Mouse (Mus musculus): ENCODE data around the gene Rasgrf2.

Gene Rasgrf2

DNA sequence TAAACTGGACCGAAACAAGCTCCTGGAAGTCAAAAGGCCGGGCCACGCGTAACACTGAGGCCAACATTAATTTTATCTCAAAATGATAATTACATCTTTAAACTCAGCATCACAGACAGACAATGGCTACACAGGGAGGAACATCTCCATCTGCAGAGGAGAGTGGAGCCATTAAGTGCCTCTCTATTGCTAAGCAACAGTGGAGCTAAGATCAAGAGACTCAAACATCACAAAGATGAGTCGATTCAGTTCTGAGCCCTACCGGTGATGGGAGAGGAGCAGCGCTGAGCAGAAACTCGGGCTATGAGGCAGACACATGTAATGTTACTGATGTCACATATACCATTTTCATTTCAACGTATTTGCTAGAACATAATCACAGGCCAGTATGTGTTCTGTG lies 191.3 kb downstream of the Rasgrf2 start:
- DNase-seq: no peak

DNA sequence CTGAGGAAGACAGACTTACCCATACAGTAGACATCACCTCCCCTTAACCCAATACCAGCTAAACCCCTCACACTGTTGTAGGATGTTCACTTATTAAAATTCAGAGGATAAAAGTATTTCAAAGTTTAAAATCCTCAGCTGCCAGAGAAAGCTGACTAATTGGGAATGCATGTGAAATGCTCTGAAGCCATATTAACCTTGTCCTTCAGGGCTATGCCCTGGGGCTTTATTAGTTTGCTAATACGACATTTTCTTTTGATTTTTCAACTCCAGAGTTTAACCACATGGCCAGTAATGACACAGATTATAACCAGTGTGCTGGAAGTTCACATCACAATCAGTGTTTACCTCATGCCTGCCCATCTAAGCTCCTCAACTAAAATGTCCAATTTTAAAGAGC lies 192.6 kb downstream of the Rasgrf2 start:
- DNase-seq: no peak

- no peak for DNase-seq
Observed at GRCm38 (mm10) chr13:91937232-91937631, 194.2 kb downstream of the Rasgrf2 start.

- no peak for DNase-seq
Observed at GRCm38 (mm10) chr13:91932122-91932521, 199.3 kb downstream of the Rasgrf2 start.

DNA sequence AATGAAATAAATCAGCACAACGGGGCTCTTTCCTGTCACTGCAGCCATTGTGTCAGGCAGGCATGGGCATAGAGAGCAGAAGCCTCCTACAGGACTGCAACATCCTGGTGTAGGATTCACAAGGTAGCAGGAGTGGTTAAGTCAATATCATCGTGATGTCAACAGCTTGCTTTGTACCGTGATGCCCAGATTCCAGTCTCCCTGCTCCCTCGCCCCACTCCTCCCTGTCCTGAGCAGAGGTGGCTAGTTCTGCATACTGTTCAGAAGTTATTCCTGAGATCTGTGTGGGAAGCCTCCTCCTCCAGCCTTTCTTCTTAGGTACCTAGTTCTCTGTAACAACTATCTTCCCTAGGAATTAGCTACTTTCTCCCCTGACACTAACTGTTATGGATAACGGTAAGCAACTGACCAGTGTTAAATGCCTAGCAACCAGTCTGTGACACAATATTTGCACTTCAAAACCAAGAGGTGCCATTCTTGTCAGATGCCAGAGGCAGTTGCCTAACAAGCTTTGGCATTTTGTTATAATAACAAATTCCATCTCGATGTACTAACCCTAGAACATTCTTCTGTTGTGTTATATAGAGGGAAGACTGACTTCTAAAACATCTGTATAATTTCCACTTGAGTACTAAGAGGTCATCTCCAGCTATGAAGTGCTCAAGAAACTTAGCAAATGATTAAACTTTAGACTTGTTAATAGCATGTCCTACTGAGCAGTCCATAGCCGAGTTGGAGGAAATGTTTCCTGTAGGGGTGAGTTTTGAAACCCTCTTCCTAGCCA lies 201.3 kb downstream of the Rasgrf2 start:
- no peak for DNase-seq

DNA sequence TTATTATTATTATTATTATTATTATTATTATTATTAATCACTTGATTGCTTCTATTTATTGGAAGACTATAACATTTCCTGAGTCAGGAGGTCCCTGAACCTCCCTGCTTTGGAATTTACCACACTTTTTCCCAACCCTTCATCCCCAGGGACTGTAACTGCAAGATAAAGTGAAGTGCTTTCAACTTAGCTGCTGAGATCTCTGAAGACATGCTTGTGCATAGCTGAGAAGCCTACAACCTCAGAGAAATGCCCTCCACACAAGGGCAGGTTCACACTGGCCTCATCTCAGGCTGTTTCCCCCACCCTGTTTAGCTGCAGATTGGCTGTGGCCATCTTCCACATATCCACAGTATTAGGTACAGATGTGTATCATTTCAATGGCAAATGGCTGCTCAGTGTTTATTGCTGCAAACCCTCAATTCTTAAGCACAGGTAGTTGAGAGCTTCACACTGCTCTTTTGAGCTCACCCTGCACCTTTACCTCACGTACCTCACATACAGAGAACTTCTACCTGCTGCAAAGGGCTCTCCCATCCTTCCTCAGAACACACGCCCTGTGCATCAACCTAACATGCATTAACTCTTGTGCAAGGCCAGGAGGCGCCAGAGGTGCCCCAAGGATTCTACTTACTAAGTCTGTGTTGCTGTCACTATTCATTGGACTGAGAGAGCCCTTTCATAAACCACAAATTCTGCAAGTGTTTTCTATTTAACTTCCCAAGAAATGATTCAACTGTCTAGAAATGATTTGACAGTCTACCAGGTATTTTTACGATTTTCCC lies 202.7 kb downstream of the Rasgrf2 start:
- DNase-seq: no peak

GRCm38 (mm10) chr13:91921010-91921409 lies 210.4 kb downstream of the Rasgrf2 start:
- no peak for DNase-seq

DNA sequence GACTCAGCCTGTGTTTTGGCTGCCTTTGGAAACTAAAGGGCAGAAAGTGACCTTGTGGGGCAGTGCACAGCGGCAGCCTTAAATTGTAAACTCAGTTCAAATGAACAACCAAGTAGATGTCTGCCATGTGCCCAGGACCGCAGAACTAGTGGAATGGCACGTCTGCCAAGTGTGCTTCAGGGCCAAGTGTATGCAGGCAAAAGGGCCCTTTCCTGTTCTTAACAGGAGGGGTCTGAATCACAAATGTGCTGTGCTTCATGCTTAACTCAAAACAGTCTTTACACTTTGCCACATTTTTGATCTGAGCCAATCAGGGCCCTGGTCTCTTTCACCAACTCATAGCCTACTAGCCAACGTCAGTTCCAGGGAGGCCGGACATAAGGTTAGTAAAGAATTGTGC lies 212.7 kb downstream of the Rasgrf2 start:
- DNase-seq: no peak

GRCm38 (mm10) chr13:91917835-91918234 lies 213.6 kb downstream of the Rasgrf2 start:
- no peak for DNase-seq

- no peak for DNase-seq
Observed at GRCm38 (mm10) chr13:91916308-91916707, 215.1 kb downstream of the Rasgrf2 start.

GRCm38 (mm10) chr13:91915582-91916239 lies 215.7 kb downstream of the Rasgrf2 start:
- DNase-seq: no peak

DNA sequence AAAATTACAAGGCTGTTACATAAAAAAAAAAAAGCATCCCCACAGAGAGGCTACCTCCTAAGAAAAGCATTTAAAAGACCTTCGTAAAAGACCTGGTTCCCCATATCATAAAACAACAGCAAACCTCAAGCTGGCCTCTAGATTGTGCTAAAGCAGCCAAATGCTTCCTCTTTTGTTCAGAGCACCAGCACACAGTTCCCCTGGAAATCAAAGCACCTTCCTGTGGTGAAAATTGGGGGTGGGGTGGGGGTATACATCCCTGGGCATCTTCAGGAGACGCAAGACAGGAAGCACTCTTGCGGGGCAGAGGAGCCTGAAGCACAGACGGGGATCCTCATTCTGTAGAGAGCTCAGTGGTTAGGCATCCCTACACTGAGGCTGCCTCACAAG lies 216.3 kb downstream of the Rasgrf2 start:
- DNase-seq: no peak

DNA sequence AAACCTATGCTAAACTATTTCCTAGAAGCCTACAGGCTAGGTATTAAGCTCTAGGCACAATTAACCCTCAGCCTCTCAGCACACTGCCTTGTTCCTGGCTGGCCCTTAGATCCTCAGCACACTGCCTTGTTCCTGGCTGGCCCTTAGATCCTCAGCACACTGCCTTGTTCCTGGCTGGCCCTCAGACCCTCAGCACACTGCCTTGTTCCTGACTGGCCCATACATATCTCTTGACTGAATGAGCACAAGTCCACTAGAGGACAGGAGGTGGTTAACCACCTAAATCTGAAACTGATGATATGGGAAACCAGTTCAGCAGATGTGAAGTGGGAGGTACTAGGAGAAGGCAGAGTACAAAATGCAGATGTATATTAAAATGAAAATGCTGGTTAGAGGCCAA lies 219.8 kb downstream of the Rasgrf2 start:
- DNase-seq: no peak

GRCm38 (mm10) chr13:91911211-91911610 lies 220.2 kb downstream of the Rasgrf2 start:
- no peak for DNase-seq

- peak; percentile 79 for DNase-seq
Observed at GRCm38 (mm10) chr13:91908202-91908980, 223.1 kb downstream of the Rasgrf2 start.

DNA sequence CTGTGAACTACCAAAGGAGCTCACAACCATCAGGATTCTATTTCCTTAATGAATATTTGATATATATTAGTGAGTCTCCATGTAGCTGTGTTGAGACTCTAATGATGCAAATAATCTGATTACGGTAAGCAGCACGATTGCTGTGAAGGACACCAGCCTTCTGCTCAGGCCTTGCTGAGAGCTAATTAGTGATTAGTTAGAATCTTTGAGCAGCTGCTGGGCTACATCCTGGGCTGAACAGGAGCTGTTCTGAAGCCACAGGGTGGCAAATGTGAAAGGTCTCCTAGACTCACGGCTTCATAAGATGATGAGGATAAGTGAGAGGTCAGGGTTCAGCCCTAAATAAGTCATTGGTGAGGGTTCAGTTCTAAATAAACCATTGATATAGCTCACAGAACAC lies 225.1 kb downstream of the Rasgrf2 start:
- DNase-seq: no peak

DNA sequence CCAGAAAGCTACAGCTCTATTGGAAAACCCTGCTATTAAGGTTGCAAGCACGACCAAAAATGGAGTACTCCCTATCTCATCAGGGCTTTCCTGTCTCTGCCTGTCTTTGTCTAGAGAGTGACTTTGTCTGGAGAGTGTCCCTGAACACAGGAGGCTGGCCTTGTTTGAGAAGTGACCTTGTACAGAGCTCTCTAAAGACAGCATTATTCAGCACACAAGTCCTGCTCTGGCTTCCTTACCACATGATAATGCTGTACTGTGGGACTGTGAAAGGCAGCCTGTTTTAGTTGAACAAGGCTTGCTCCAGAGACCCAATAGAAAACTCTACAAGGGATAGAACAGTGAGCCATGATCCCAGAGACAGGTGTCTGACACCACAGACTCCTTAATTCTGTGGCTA lies 235.0 kb downstream of the Rasgrf2 start:
- no peak for DNase-seq

GRCm38 (mm10) chr13:91893132-91893531 lies 238.3 kb downstream of the Rasgrf2 start:
- no peak for DNase-seq

GRCm38 (mm10) chr13:91890031-91890619 lies 241.3 kb downstream of the Rasgrf2 start:
- DNase-seq: no peak

DNA sequence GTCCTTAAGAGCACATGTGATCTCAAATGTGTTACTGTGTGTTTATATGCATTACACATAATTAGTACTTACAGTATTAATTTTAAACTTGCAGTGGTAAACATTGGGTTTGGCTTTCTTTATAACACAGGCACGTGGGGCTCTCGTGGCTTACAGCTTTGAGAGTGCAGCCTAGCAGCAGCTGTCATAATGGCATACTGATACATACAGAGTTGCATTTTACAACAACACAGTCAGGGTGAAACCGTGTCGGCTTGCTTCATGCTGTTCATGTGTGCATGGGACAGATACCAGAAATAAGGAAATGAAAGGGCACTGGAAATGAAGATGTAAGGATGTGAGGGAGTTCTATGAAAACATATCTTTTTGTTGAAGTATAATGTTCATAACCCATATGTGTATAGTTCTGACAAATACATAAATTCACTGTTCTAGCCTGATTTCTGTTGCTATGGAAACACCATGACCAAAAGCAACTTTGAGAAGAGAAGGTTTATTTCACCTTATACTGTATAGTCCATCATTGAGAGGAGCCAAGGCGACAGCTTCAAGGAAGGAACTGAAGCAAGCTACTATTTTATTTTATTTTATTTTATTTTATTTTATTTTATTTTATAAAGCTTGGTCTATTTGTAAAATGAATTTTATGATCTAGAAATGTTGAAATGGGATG lies 246.6 kb downstream of the Rasgrf2 start:
- DNase-seq: no peak

DNA sequence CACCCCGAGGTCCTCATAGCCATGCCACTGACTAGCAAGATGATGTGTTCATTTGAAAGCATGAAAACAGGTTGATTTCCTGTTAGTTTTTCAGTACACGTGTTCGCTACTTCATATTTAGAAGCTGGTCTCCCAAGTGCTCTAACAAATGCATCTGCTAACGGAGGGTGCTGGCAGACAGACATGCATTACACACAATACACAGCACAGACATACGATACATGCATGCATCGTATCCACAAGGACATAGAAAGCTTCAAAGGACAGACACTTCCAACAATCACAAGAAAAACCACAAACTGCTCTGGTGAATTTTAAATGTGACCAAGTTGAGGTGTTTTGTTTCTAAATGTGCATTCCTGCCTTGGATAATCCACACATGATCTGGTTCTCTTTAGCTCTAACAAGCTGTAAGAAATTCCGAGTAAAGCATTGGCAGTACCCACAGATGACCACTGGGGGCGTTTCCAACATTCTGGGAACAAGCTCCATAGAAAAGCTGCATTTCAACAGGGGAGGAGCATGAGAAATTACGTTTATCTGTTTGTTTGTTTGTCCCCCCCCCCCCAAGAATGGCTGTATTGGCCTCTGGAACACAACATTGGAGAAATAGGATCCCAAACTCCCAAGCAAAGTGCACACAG lies 249.5 kb downstream of the Rasgrf2 start:
- DNase-seq: peak; percentile 70
